Mouse (Mus musculus) thymus, adult 2 months (tissue): Measurements from ENCODE around the gene Srsf4.

ENCODE experiments used
- CTCF ChIP-seq: fragments of 200-500 bp; IDR thresholded peaks from 2 replicates; pipeline ENCODE4 v1.5.1; 2012; ENCODE audit warnings: mild to moderate bottlenecking, control low read depth, low read length, moderate library complexity, borderline replicate concordance; ENCODE audit not compliant: control insufficient read depth, poor library complexity, insufficient read depth; ENCODE audit errors: extremely low read depth
- POLR2A ChIP-seq: fragments of 200-500 bp; IDR thresholded peaks from 2 replicates; pipeline ENCODE4 v1.6.1; 2012; ENCODE audit warnings: mild to moderate bottlenecking, low read length, control low read depth, moderate library complexity; ENCODE audit not compliant: control insufficient read depth, poor library complexity, insufficient read depth; ENCODE audit errors: extremely low read depth

- TF ChIP-seq POLR2A = no peak
- TF ChIP-seq CTCF = no peak
Observed at GRCm38 (mm10) chr4:131861341-131861739, 12.1 kb upstream of the Srsf4 start.
